In the genomic region with DNA sequence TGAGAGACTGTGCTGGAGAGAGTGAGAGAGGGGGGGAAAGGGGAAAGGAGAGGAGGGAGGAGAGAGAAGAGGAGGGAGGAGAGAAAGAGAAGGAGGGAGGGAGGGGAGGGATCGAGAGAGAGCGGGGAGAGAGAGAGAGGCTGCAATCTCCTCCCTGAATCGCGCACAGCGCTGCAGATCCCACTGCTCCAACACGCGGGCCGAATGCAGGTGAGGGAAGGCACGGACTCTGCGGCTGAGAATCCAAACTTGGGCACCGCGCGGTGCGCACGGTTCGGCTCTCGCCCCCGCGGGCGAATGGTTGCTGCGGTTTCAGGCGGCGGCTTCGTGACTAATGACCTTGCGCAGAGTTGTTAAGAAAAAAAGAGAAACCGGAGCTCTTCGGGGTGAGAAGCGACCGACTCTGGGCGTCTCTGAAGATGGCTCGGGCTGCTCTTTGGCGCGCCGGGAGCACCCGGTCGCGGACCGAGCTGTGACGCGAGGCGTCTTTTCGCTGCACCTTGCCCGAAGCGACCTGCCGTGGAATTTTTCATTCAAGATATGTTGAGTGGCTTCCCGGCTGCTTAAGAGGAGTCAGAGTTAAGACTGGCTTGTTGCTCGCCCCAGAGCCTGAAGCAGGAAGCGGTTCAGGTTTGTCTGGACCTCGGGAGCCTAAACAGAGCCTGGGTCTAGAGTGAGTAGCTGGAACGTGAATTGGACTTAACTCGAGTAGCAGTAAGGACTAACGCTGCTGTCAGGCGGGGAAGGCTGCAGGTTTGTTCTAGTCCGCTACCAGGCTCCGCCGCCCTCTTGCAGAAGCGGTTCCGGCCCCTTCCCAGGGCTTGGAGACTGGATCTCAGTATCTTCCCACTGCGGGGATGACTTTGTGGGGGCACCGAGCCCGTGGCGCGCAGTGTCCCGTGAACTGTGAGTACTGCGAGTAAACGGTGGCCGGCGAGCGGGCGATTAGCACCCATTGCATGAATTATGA, we compare ENCODE assay signal across 8 mouse cellular contexts. TPM values are rescaled to one million over a fixed set of nuclear protein-coding genes. Genes with fewer than 3 reads are reported as not detected.
DNase-seq lines count a peak whose midpoint lies in the region; ATAC-seq and TF ChIP-seq lines count a peak whose summit lies in the region.

Pcdh7 (plus strand) TSS at position 62 of the 970 bp plus-strand sequence.

- H3K4me2 ChIP-seq in forebrain, embryonic 16.5 days (ENCODE audit: low read length): peak within 1 kb of the TSS; percentile 95
- peak within 1 kb of the TSS; percentile 75 for H3K4me2 ChIP-seq in heart, postnatal 0 days (ENCODE audit: low read depth, low read length)
- peak within 1 kb of the TSS; percentile 96 for H3K4me2 ChIP-seq in lung, embryonic 16.5 days (ENCODE audit: low read depth, low read length)

- no peaks in the 10 kb centered on the region for H3K27me3 ChIP-seq in G1E (ENCODE audit: insufficient read depth, low read length)
- H3K27me3 ChIP-seq in forebrain, embryonic 16.5 days (replicated peaks; ENCODE audit: control insufficient read depth, insufficient read depth, low read length): no peaks in the 10 kb centered on the region
- H3K27me3 ChIP-seq in heart, postnatal 0 days (ENCODE audit: control insufficient read depth, insufficient read depth, low read length): no peaks in the 10 kb centered on the region
- peaks cover 21% of the 10 kb centered on the region for H3K27me3 ChIP-seq in lung, embryonic 16.5 days (ENCODE audit: control insufficient read depth, insufficient read depth, low read depth, low read length)

- H3K27ac ChIP-seq in forebrain, embryonic 16.5 days (ENCODE audit: low read length): peak within 1 kb of the TSS; percentile 82
- H3K27ac ChIP-seq in heart, postnatal 0 days (ENCODE audit: low read depth): peak within 1 kb of the TSS; percentile 95
- H3K27ac ChIP-seq in layer of hippocampus, adult 2 months: peak within 1 kb of the TSS; percentile 93
- peak within 1 kb of the TSS; percentile 89 for H3K27ac ChIP-seq in lung, embryonic 16.5 days (ENCODE audit: low read length)

- H3K9me3 ChIP-seq in G1E (replicated peaks): no peaks in the 10 kb centered on the region
- no peaks in the 10 kb centered on the region for H3K9me3 ChIP-seq in forebrain, embryonic 16.5 days (ENCODE audit: control insufficient read depth, low read length)
- no peaks in the 10 kb centered on the region for H3K9me3 ChIP-seq in heart, postnatal 0 days (replicated peaks; ENCODE audit: control insufficient read depth, low read length)
- H3K9me3 ChIP-seq in lung, embryonic 16.5 days (ENCODE audit: control insufficient read depth, low read length): no peaks in the 10 kb centered on the region

- peak; percentile 7; the same call in 1 of the 2 replicates for ATAC-seq in G1E (ENCODE audit: extremely low read depth, insufficient number of reproducible peaks, low FRiP score, poor library complexity, severe bottlenecking)
- ATAC-seq in forebrain, embryonic 16.5 days: peak; percentile 45
- ATAC-seq in heart, postnatal 0 days (ENCODE audit: insufficient read depth, low read depth): peak; percentile 22
- peak; percentile 23 for ATAC-seq in lung, embryonic 16.5 days (ENCODE audit: low read depth)

- no peak for TF ChIP-seq CTCF in G1E (IDR thresholded peaks at IDR 0.05; ENCODE audit: low read depth, low read length)
- no peak for TF ChIP-seq CTCF in heart, postnatal 0 days (IDR thresholded peaks at IDR 0.05; ENCODE audit: low read depth)
- TF ChIP-seq CTCF in layer of hippocampus, adult 2 months (conservative IDR thresholded peaks at IDR 0.05): no peak

- DNase-seq in G1E (ENCODE audit: low spot score): peak; percentile 38
- DNase-seq in cerebellum, adult 11-12 months: peak; percentile 12
- peak; percentile 83 for DNase-seq in heart, postnatal 0 days (ENCODE audit: low spot score)
- peak; percentile 51 to 54 for DNase-seq in layer of hippocampus, adult 2 months (ENCODE audit: low spot score in 2 of 2)
- peak; percentile 27 for DNase-seq in ovary, postnatal 14 days (ENCODE audit: low spot score)
- peak; percentile 64 for DNase-seq in urinary bladder, postnatal 14 days (ENCODE audit: low spot score)

- TF ChIP-seq EP300 in heart, postnatal 0 days (IDR thresholded peaks at IDR 0.05; ENCODE audit: low read depth): no peak

- under 1% methylated on average over 70 of the region's 70 CpGs for WGBS in forebrain, embryonic 16.5 days
- under 1% methylated on average over 67 of the region's 70 CpGs for WGBS in heart, postnatal 0 days
- WGBS in lung, embryonic 16.5 days: 0% methylated on average over 70 of the region's 70 CpGs

- peaks cover 31% of the 10 kb centered on the region for H3K36me3 ChIP-seq in G1E (replicated peaks)
- H3K36me3 ChIP-seq in forebrain, embryonic 16.5 days (ENCODE audit: control insufficient read depth, insufficient read depth): no peaks in the 10 kb centered on the region
- 0 out of 2 replicates have a peak, but pooled peaks cover 5% of the 10 kb centered on the region for H3K36me3 ChIP-seq in heart, postnatal 0 days (replicated peaks; ENCODE audit: control insufficient read depth, insufficient read depth, low read length)
- no peaks in the 10 kb centered on the region for H3K36me3 ChIP-seq in lung, embryonic 16.5 days (ENCODE audit: control insufficient read depth, insufficient read depth, low read length)

- peak within 1 kb of the TSS; percentile 95 for H3K4me3 ChIP-seq in G1E (ENCODE audit: low read depth, low read length)
- peak within 1 kb of the TSS; percentile 79 for H3K4me3 ChIP-seq in forebrain, embryonic 16.5 days (replicated peaks; ENCODE audit: low read length)
- peak within 1 kb of the TSS; percentile 71 for H3K4me3 ChIP-seq in heart, postnatal 0 days (ENCODE audit: low read depth, low read length)
- peak within 1 kb of the TSS; percentile 80 for H3K4me3 ChIP-seq in layer of hippocampus, adult 2 months
- peak within 1 kb of the TSS; percentile 72 for H3K4me3 ChIP-seq in lung, embryonic 16.5 days (ENCODE audit: low read length)

- H3K4me1 ChIP-seq in G1E (ENCODE audit: insufficient read depth, low read depth, low read length): peaks cover 52% of the 10 kb centered on the region
- H3K4me1 ChIP-seq in forebrain, embryonic 16.5 days (replicated peaks; ENCODE audit: control insufficient read depth, insufficient read depth, low read length): peaks cover 32% of the 10 kb centered on the region
- no peaks in the 10 kb centered on the region for H3K4me1 ChIP-seq in heart, postnatal 0 days (ENCODE audit: control insufficient read depth, insufficient read depth)
- H3K4me1 ChIP-seq in lung, embryonic 16.5 days (replicated peaks; ENCODE audit: control insufficient read depth, insufficient read depth, low read length): peaks cover 20% of the 10 kb centered on the region

- peak within 1 kb of the TSS; percentile 80 for H3K9ac ChIP-seq in forebrain, embryonic 16.5 days (replicated peaks; ENCODE audit: low read depth, low read length)
- peak within 1 kb of the TSS; percentile 78 for H3K9ac ChIP-seq in heart, postnatal 0 days (replicated peaks; ENCODE audit: low read depth, low read length)
- peak within 1 kb of the TSS; percentile 75 for H3K9ac ChIP-seq in lung, embryonic 16.5 days (ENCODE audit: low read length)

RNA-seq across cellular contexts. Expression of gene Pcdh7, which starts in this region (rescaled TPM):
- total RNA-seq in G1E (2014; fragmentation: Nextera tagmentation): 116 and 127 TPM in 2 replicates
- total RNA-seq in G1E (2017): 59.4 and 61.2 TPM in 2 replicates
- polyA plus RNA-seq in G1E (2012): 18.5 and 22.3 TPM in 2 replicates
- 11.4 and 16.0 TPM in 2 replicates for polyA plus RNA-seq in forebrain, embryonic 16.5 days (2015; fragmentation: Nextera tagmentation; extraction: Ambion mirVana)
- 169 and 213 TPM in 2 replicates for total RNA-seq in heart, postnatal 0 days (2014; rRNA removed; ENCODE audit: low replicate concordance)
- polyA plus RNA-seq in heart, postnatal 0 days (2015; fragmentation: Nextera tagmentation; extraction: Ambion mirVana): 19.9 and 22.4 TPM in 2 replicates
- 10 to 100 TPM; 64.2 to 65.2 TPM for total RNA-seq in layer of hippocampus, adult 2 months (2021)
- 2.8 and 3.1 TPM in 2 replicates for polyA plus RNA-seq in lung, embryonic 16.5 days (2015; fragmentation: Nextera tagmentation; extraction: Ambion mirVana)

Comparison
In these comparisons a context has a peak if more than half of its experiments do, and no peak if none do; other contexts are left out.
1. Peak in every context shown above with its lines: DNase-seq, ATAC-seq, H3K4me3 ChIP-seq and H3K27ac ChIP-seq.
2. DNase-seq: peak in every context shown above with its lines; median percentile 83 in heart, postnatal 0 days; 64 in urinary bladder, postnatal 14 days; 52 in layer of hippocampus, adult 2 months; 38 in G1E; 27 in ovary, postnatal 14 days; 12 in cerebellum, adult 11-12 months.